Mouse (Mus musculus) midbrain, embryonic 14.5 days (tissue): ENCODE measurements around the gene Nptx1. TPM values are rescaled to one million over a fixed set of nuclear protein-coding genes. Genes with fewer than 3 reads are reported as not detected.
A peak's percentile ranks its signal among the peaks of the same experiment; 100 is the strongest.

Experiments used
- ATAC-seq: fragments of 200-750 bp; cut with Nextera tagmentation; 2 replicates; pipeline ENCODE4 v1.8.0; 2017; ENCODE audit warnings: moderate number of reproducible peaks, moderate library complexity; ENCODE audit not compliant: low FRiP score, low TSS enrichment
- DNase-seq: peaks from one replicate; pipeline ENCODE4 v3.0.0-alpha.2; 2015
- H3K27ac ChIP-seq: fragments of 300-500 bp; sonication (generic); replicated peaks from 2 replicates; pipeline ENCODE4 v1.5.1; 2014; ENCODE audit warnings: mild to moderate bottlenecking, low read depth, low read length, moderate library complexity
- H3K27me3 ChIP-seq: fragments of 300-500 bp; sonication (generic); 2 replicates; pipeline ENCODE4 v1.6.1; 2014; ENCODE audit warnings: low read length, control low read depth, mixed read lengths; ENCODE audit not compliant: control insufficient read depth, insufficient read depth
- H3K36me3 ChIP-seq: fragments of 300-500 bp; sonication (generic); 2 replicates; pipeline ENCODE4 v1.6.1; 2014; ENCODE audit warnings: low read length, control low read depth; ENCODE audit not compliant: control insufficient read depth, insufficient read depth
- H3K4me1 ChIP-seq: fragments of 300-500 bp; sonication (generic); 2 replicates; pipeline ENCODE4 v1.6.1; 2014; ENCODE audit warnings: mild to moderate bottlenecking, antibody characterized with exemption, low read length, control low read depth; ENCODE audit not compliant: control insufficient read depth, insufficient read depth
- H3K4me2 ChIP-seq: fragments of 300-500 bp; sonication (generic); 2 replicates; pipeline ENCODE4 v1.6.1; 2014; ENCODE audit warnings: mild to moderate bottlenecking, low read length, moderate library complexity
- H3K4me3 ChIP-seq: fragments of 300-500 bp; sonication (generic); replicated peaks from 2 replicates; pipeline ENCODE4 v1.5.1; 2014; ENCODE audit warnings: low read depth, low read length
- H3K9ac ChIP-seq: fragments of 300-500 bp; sonication (generic); replicated peaks from 2 replicates; pipeline ENCODE4 v1.6.1; 2014; ENCODE audit warnings: mild to moderate bottlenecking, low read length, moderate library complexity
- H3K9me3 ChIP-seq: fragments of 300-500 bp; sonication (generic); 2 replicates; pipeline ENCODE4 v1.6.1; 2016; ENCODE audit warnings: low read length, control low read depth, mixed read lengths; ENCODE audit not compliant: control insufficient read depth
- WGBS: fragments of 180-500 bp; shearing (Covaris S2); extraction: QIAGEN DNeasy Blood & Tissue Kit; methylation state at CpG from one replicate; pipeline ENCODE4 v1.1.7; 2014; 5-methylcytosine and 5-hydroxymethylcytosine counted together
- polyA plus RNA-seq: library from polyadenylated mRNA; unstranded; fragments of >200 nt; fragmentation: Nextera tagmentation; extraction: Ambion mirVana; gene quantifications from 2 replicates; pipeline ENCODE4 v1.2.1, GENCODE M21; 2014

Gene Nptx1
- polyA plus RNA-seq, 1 experiment from 2014 or later: 10.1 TPM

- ATAC-seq (no peak), DNase-seq (peak; percentile 46)
- peaks cover 32% of the 10 kb centered on the region for H3K4me1 ChIP-seq
Observed at GRCm38 (mm10) chr11:119514108-119514860, 33.3 kb downstream of the Nptx1 start.

DNA sequence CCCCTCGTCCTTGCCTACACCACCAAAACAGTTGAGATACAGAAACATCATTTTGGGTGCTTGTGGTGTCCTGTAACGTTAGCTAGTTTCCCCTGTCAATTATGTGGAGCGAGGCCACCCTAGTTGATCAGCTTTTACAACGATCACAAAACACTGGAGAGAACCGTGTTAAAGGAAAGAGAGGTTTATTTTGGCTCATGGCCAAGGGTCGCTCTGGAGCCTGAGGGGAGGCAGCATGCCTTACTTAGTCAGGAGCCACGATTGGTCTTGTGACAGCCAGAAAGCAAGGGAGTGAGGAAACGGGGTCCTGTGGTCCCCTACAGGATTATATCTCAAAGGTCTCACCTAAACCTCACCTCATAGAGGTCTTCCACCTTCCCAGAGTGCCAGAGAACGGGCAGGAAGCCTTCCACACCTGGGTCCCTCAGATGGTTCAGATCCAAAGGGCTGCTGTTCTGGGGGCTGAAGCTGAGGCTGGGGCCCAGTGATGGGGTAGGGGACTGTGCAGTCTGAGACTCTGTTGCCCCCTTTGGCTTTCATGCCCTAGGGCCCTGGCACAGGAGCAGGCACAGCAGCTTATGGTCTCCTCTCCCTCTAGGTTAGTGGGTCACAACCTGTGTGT lies 34.4 kb downstream of the Nptx1 start:
- H3K4me1 ChIP-seq: peaks cover 36% of the 10 kb centered on the region

More at GRCm38 (mm10) chr11:119514108-119514860, 33.3 kb downstream of the Nptx1 start:
- H3K4me3 ChIP-seq: peak overlapping the region; percentile 9; the same call in 1 of the 2 replicates
- H3K9ac ChIP-seq: peak overlapping the region; percentile 35; the same call in 1 of the 2 replicates
- H3K27me3 ChIP-seq: no peaks in the 10 kb centered on the region
- H3K4me2 ChIP-seq: peak overlapping the region; percentile 43
- no peaks in the 10 kb centered on the region for H3K36me3 ChIP-seq
- WGBS: 37% methylated on average over 16 of the region's 16 CpGs
- no peaks in the 10 kb centered on the region for H3K9me3 ChIP-seq
- peak overlapping the region; percentile 87 for H3K27ac ChIP-seq

DNA sequence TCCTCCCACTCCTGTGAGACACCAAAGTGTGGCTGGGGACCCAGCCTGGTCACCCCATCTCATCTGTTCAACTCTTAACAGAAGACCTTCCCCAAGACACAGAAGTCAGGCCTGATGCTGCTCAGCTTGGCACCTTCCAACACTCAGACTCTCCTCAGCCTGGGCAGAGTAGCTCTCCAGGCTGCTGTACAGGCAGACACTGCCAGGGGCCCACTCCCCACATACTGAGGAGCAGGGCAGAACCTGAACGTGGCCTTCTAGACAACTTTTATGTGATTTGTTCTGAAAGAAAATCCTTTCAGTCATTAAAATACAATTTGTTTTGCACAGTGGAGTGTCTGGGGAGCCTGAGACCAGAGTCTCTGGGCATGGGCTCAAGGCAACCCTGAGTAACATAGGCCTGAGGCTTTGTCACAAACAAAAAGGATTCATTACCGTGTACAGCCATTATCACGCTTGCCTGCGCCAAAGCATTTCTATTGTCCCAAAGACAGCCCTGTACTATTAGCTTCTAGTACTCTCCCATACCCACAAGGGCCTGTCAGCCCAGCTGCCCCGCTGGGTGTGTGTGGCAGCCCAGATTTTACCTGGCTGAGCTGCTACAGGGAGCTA lies 38.3 kb downstream of the Nptx1 start:
- ATAC-seq: peak; percentile 13; the same call in 1 of the 2 replicates
- DNase-seq: peak; percentile 54
- no peaks in the 10 kb centered on the region for H3K9me3 ChIP-seq
- H3K4me2 ChIP-seq: no peak overlapping the region
- no peak overlapping the region for H3K9ac ChIP-seq
- no peak overlapping the region for H3K4me3 ChIP-seq
- H3K27ac ChIP-seq: peak overlapping the region; percentile 49
- peaks cover 34% of the 10 kb centered on the region for H3K36me3 ChIP-seq
- no peaks in the 10 kb centered on the region for H3K27me3 ChIP-seq
- WGBS: 31% methylated on average over 5 of the region's 5 CpGs
- H3K4me1 ChIP-seq: peaks cover 16% of the 10 kb centered on the region

More for the DNA sequence above, 34.4 kb downstream of the Nptx1 start:
- ATAC-seq: no peak
- 53% methylated on average over 9 of the region's 9 CpGs for WGBS
- Histone ChIP-seq H3K4me2 (no peak overlapping the region), H3K9me3 (no peaks in the 10 kb centered on the region), H3K27me3 (no peaks in the 10 kb centered on the region), H3K9ac (no peak overlapping the region), H3K4me3 (no peak overlapping the region), H3K27ac (peak overlapping the region; percentile 3; the same call in 1 of the 2 replicates), H3K36me3 (peaks cover 10% of the 10 kb centered on the region)
- no peak for DNase-seq

- no peak overlapping the region for H3K4me3 ChIP-seq
- 90% methylated on average over 8 of the region's 8 CpGs for WGBS
- H3K36me3 ChIP-seq: peaks cover 42% of the 10 kb centered on the region
- H3K4me2 ChIP-seq: no peak overlapping the region
- no peaks in the 10 kb centered on the region for H3K9me3 ChIP-seq
- DNase-seq (no peak), ATAC-seq (no peak)
- no peak overlapping the region for H3K27ac ChIP-seq
- no peaks in the 10 kb centered on the region for H3K27me3 ChIP-seq
- H3K4me1 ChIP-seq: peaks cover 6% of the 10 kb centered on the region; the same call in 1 of the 2 replicates
- H3K9ac ChIP-seq: no peak overlapping the region
Observed at GRCm38 (mm10) chr11:119507772-119508171, 39.8 kb downstream of the Nptx1 start.

- Histone ChIP-seq H3K4me1 (peaks cover 6% of the 10 kb centered on the region; the same call in 1 of the 2 replicates), H3K4me3 (no peak overlapping the region), H3K27me3 (no peaks in the 10 kb centered on the region), H3K9me3 (no peaks in the 10 kb centered on the region), H3K27ac (no peak overlapping the region), H3K4me2 (no peak overlapping the region), H3K36me3 (peaks cover 55% of the 10 kb centered on the region), H3K9ac (no peak overlapping the region)
- WGBS: 89% methylated on average over 4 of the region's 4 CpGs
- DNase-seq (no peak), ATAC-seq (no peak)
Observed at GRCm38 (mm10) chr11:119506386-119506785, 41.2 kb downstream of the Nptx1 start.

GRCm38 (mm10) chr11:119503675-119504074 lies 43.9 kb downstream of the Nptx1 start:
- Histone ChIP-seq H3K27ac (no peak overlapping the region), H3K9me3 (no peaks in the 10 kb centered on the region), H3K27me3 (no peaks in the 10 kb centered on the region), H3K9ac (no peak overlapping the region), H3K4me1 (no peaks in the 10 kb centered on the region), H3K36me3 (peaks cover 71% of the 10 kb centered on the region), H3K4me3 (no peak overlapping the region), H3K4me2 (no peak overlapping the region)
- DNase-seq (peak; percentile 89), ATAC-seq (peak; percentile 57; the same call in 1 of the 2 replicates)

DNA sequence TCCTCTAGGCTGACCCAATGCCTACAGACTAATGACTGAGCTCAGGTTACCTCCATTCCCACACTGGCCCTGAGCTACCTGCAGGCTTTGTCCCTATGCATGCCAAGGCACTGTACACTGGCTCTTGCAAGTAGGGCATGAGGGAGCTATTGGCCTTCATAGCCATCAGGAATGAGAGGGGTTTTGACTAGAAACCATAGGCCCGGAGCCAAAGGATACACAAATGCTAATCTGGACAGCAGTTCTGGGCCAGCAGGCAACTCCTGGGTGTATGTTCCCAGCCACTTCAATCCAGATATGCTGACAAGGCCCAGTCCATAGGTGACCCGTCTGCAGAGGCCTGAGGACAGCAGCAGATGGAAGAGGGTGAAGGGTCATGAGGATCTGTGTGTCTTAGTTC lies 47.5 kb downstream of the Nptx1 start:
- H3K9ac ChIP-seq: no peak overlapping the region
- H3K27ac ChIP-seq: no peak overlapping the region
- no peaks in the 10 kb centered on the region for H3K27me3 ChIP-seq
- no peaks in the 10 kb centered on the region for H3K9me3 ChIP-seq
- H3K4me2 ChIP-seq: no peak overlapping the region
- ATAC-seq (no peak), DNase-seq (no peak)
- 95% methylated on average over 2 of the region's 2 CpGs for WGBS
- peaks cover 51% of the 10 kb centered on the region for H3K36me3 ChIP-seq
- no peak overlapping the region for H3K4me3 ChIP-seq
- H3K4me1 ChIP-seq: no peaks in the 10 kb centered on the region

DNA sequence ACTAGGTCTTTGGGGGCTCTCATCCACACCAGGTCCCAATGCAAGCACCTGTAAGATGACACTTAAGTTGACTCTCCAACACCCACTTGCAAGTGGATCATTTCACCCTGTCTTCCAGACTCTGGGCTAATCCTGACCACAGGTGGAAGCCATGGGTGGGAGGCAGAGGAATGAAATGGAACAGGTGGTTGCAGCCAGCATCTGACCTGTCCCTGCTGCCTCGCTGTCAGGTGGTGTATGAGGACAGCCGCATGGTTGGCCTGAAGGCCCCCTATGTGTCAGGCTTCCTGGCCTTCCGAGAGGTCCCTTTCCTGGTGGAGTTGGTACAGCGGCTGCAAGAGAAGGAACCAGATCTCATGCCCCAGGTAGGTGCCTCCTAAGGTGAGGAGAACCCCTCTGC lies 48.3 kb downstream of the Nptx1 start:
- Histone ChIP-seq H3K27ac (no peak overlapping the region), H3K4me3 (no peak overlapping the region), H3K9ac (no peak overlapping the region), H3K27me3 (no peaks in the 10 kb centered on the region), H3K9me3 (no peaks in the 10 kb centered on the region), H3K4me2 (no peak overlapping the region), H3K4me1 (no peaks in the 10 kb centered on the region), H3K36me3 (peaks cover 47% of the 10 kb centered on the region)
- DNase-seq (no peak), ATAC-seq (no peak)
- WGBS: 96% methylated on average over 4 of the region's 4 CpGs
